Mouse (Mus musculus): ENCODE data around the gene Tmc3. TPM values are rescaled to one million over a fixed set of nuclear protein-coding genes. Genes with fewer than 3 reads are reported as not detected.
A peak's percentile ranks its signal among the peaks of the same experiment; 100 is the strongest.

The Tmc3 gene
- total and polyA plus RNA-seq, 3 experiments = 0.71 TPM; not detected in 2

GRCm38 (mm10) chr7:83631828-83632681, 47.3 kb downstream of the Tmc3 start, which contains the start of gene Stard5:
Stard5 (plus strand) TSS chr7:83631959.
- peaks cover 16% of the 10 kb centered on the region for H3K4me1 ChIP-seq (ENCODE audit: insufficient read depth, low read depth, low read length)

GRCm38 (mm10) chr7:83632682-83633120, 48.0 kb downstream of the Tmc3 start:
- peaks cover 16% of the 10 kb centered on the region for H3K4me1 ChIP-seq (ENCODE audit: insufficient read depth, low read depth, low read length)
- ATAC-seq (ENCODE audit: extremely low read depth, insufficient number of reproducible peaks, low FRiP score, poor library complexity, severe bottlenecking) = no peak
- TF ChIP-seq POLR2AphosphoS5 (IDR thresholded peaks at IDR 0.05; ENCODE audit: insufficient replicate concordance, low read depth, low read length) (no peak), CTCF (IDR thresholded peaks at IDR 0.05; ENCODE audit: low read depth, low read length) (no peak), TAL1 (conservative IDR thresholded peaks at IDR 0.05; ENCODE audit: low read depth, low read length) (no peak), GATA1 (IDR thresholded peaks at IDR 0.05; ENCODE audit: borderline replicate concordance, low read length) (no peak), GATA2 (IDR thresholded peaks at IDR 0.05; ENCODE audit: borderline replicate concordance, low read depth, low read length) (no peak)
- H3K9me3 ChIP-seq (replicated peaks) = no peaks in the 10 kb centered on the region
- H3K4me3 ChIP-seq (ENCODE audit: low read depth, low read length) = peak overlapping the region; percentile 77; the same call in 1 of the 2 replicates
- H3K27me3 ChIP-seq (ENCODE audit: insufficient read depth, low read length) = no peaks in the 10 kb centered on the region
- DNase-seq (ENCODE audit: low spot score) = no peak
- H3K36me3 ChIP-seq (replicated peaks) = peaks cover 2% of the 10 kb centered on the region

More at GRCm38 (mm10) chr7:83631828-83632681, 47.3 kb downstream of the Tmc3 start, which contains the start of gene Stard5:
- H3K27me3 ChIP-seq (ENCODE audit: insufficient read depth, low read length) = no peaks in the 10 kb centered on the region
- H3K36me3 ChIP-seq (replicated peaks) = peaks cover 2% of the 10 kb centered on the region
- DNase-seq (ENCODE audit: low spot score) (peak; percentile 92), ATAC-seq (ENCODE audit: extremely low read depth, insufficient number of reproducible peaks, low FRiP score, poor library complexity, severe bottlenecking) (peak; percentile 98)
- TF ChIP-seq POLR2AphosphoS5 (IDR thresholded peaks at IDR 0.05; ENCODE audit: insufficient replicate concordance, low read depth, low read length) (no peak), GATA1 (IDR thresholded peaks at IDR 0.05; ENCODE audit: borderline replicate concordance, low read length) (no peak), GATA2 (IDR thresholded peaks at IDR 0.05; ENCODE audit: borderline replicate concordance, low read depth, low read length) (no peak), TAL1 (conservative IDR thresholded peaks at IDR 0.05; ENCODE audit: low read depth, low read length) (no peak), CTCF (IDR thresholded peaks at IDR 0.05; ENCODE audit: low read depth, low read length) (no peak)
- no peaks in the 10 kb centered on the region for H3K9me3 ChIP-seq (replicated peaks)
- H3K4me3 ChIP-seq (ENCODE audit: low read depth, low read length) = peak within 1 kb of the TSS; percentile 77

GRCm38 (mm10) chr7:83633856-83634255, 49.1 kb downstream of the Tmc3 start:
- peaks cover 16% of the 10 kb centered on the region for H3K4me1 ChIP-seq (ENCODE audit: insufficient read depth, low read depth, low read length)
- no peak for DNase-seq (ENCODE audit: low spot score)
- TF ChIP-seq GATA2 (IDR thresholded peaks at IDR 0.05; ENCODE audit: borderline replicate concordance, low read depth, low read length) (no peak), GATA1 (IDR thresholded peaks at IDR 0.05; ENCODE audit: borderline replicate concordance, low read length) (no peak), CTCF (IDR thresholded peaks at IDR 0.05; ENCODE audit: low read depth, low read length) (no peak), POLR2AphosphoS5 (IDR thresholded peaks at IDR 0.05; ENCODE audit: insufficient replicate concordance, low read depth, low read length) (no peak), TAL1 (conservative IDR thresholded peaks at IDR 0.05; ENCODE audit: low read depth, low read length) (no peak)
- no peak overlapping the region for H3K4me3 ChIP-seq (ENCODE audit: low read depth, low read length)
- no peaks in the 10 kb centered on the region for H3K27me3 ChIP-seq (ENCODE audit: insufficient read depth, low read length)
- no peak for ATAC-seq (ENCODE audit: extremely low read depth, insufficient number of reproducible peaks, low FRiP score, poor library complexity, severe bottlenecking)
- no peaks in the 10 kb centered on the region for H3K9me3 ChIP-seq (replicated peaks)
- peaks cover 2% of the 10 kb centered on the region for H3K36me3 ChIP-seq (replicated peaks)

- peaks cover 16% of the 10 kb centered on the region for H3K4me1 ChIP-seq (ENCODE audit: insufficient read depth, low read depth, low read length)
- no peak for DNase-seq (ENCODE audit: low spot score)
- H3K9me3 ChIP-seq (replicated peaks) = no peaks in the 10 kb centered on the region
- no peak overlapping the region for H3K4me3 ChIP-seq (ENCODE audit: low read depth, low read length)
- no peak for ATAC-seq (ENCODE audit: extremely low read depth, insufficient number of reproducible peaks, low FRiP score, poor library complexity, severe bottlenecking)
- TF ChIP-seq POLR2AphosphoS5 (IDR thresholded peaks at IDR 0.05; ENCODE audit: insufficient replicate concordance, low read depth, low read length) (no peak), CTCF (IDR thresholded peaks at IDR 0.05; ENCODE audit: low read depth, low read length) (no peak), GATA2 (IDR thresholded peaks at IDR 0.05; ENCODE audit: borderline replicate concordance, low read depth, low read length) (no peak)
- H3K27me3 ChIP-seq (ENCODE audit: insufficient read depth, low read length) = peaks cover 3% of the 10 kb centered on the region; the same call in 1 of the 2 replicates
- peaks cover 2% of the 10 kb centered on the region for H3K36me3 ChIP-seq (replicated peaks)
These were observed 51.0 kb downstream of the Tmc3 start for GRCm38 (mm10) chr7:83635726-83636125.

- no peak for ATAC-seq (ENCODE audit: extremely low read depth, insufficient number of reproducible peaks, low FRiP score, poor library complexity, severe bottlenecking)
- no peaks in the 10 kb centered on the region for H3K9me3 ChIP-seq (replicated peaks)
- H3K4me1 ChIP-seq (ENCODE audit: insufficient read depth, low read depth, low read length) = peaks cover 10% of the 10 kb centered on the region
- H3K36me3 ChIP-seq (replicated peaks) = peaks cover 2% of the 10 kb centered on the region
- no peak overlapping the region for H3K4me3 ChIP-seq (ENCODE audit: low read depth, low read length)
- TF ChIP-seq TAL1 (conservative IDR thresholded peaks at IDR 0.05; ENCODE audit: low read depth, low read length) (no peak), GATA1 (IDR thresholded peaks at IDR 0.05; ENCODE audit: borderline replicate concordance, low read length) (no peak)
- no peak for DNase-seq (ENCODE audit: low spot score)
- peaks cover 3% of the 10 kb centered on the region; the same call in 1 of the 2 replicates for H3K27me3 ChIP-seq (ENCODE audit: insufficient read depth, low read length)
These were observed 51.7 kb downstream of the Tmc3 start for GRCm38 (mm10) chr7:83636425-83636824.

GRCm38 (mm10) chr7:83637781-83638583, 53.3 kb downstream of the Tmc3 start:
- H3K27me3 ChIP-seq (ENCODE audit: insufficient read depth, low read length) = peaks cover 3% of the 10 kb centered on the region; the same call in 1 of the 2 replicates
- TF ChIP-seq GATA2 (IDR thresholded peaks at IDR 0.05; ENCODE audit: borderline replicate concordance, low read depth, low read length) = no peak
- no peak for TF ChIP-seq POLR2AphosphoS5 (IDR thresholded peaks at IDR 0.05; ENCODE audit: insufficient replicate concordance, low read depth, low read length)
- TF ChIP-seq TAL1 (conservative IDR thresholded peaks at IDR 0.05; ENCODE audit: low read depth, low read length) = no peak
- TF ChIP-seq CTCF (IDR thresholded peaks at IDR 0.05; ENCODE audit: low read depth, low read length) = no peak
- TF ChIP-seq GATA1 (IDR thresholded peaks at IDR 0.05; ENCODE audit: borderline replicate concordance, low read length) = no peak
- no peaks in the 10 kb centered on the region for H3K9me3 ChIP-seq (replicated peaks)
- H3K4me1 ChIP-seq (ENCODE audit: insufficient read depth, low read depth, low read length) = no peaks in the 10 kb centered on the region
- ATAC-seq (ENCODE audit: extremely low read depth, insufficient number of reproducible peaks, low FRiP score, poor library complexity, severe bottlenecking) (no peak), DNase-seq (ENCODE audit: low spot score) (no peak)
- H3K36me3 ChIP-seq (replicated peaks) = peaks cover 2% of the 10 kb centered on the region
- no peak overlapping the region for H3K4me3 ChIP-seq (ENCODE audit: low read depth, low read length)
